Mouse (Mus musculus): ENCODE results near the gene Pi16.

DNA sequence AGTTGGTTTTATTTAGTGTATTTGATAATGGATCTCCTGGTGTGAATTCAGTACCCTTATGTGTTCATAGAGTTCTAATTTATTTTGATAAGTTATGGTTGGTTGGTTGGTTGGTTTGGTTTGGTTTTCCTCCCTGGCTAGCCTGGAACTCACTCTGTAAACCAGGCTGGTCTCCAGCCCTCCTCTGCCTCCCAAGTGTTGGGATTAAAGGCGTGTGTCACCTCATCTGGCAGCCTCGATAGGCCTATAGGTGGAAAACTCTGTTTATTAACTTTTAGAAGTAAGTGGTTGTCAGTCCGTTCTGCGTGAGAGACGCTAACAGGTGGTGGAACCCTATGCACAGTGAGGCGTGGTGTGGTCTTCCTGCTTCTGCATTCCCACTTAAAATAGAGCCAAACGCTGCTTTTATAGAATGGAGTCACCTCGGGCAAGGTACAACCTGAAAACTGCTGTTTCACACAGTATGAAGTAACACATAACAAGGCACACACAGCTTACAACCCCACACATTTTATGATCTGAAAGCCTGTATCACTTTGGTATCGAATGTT, 47.3 kb upstream of the Pi16 start:
- TF ChIP-seq POLR2A (IDR thresholded peaks at IDR 0.05; ENCODE audit: insufficient read depth, low read depth, low read length) (no peak), CTCF (IDR thresholded peaks at IDR 0.05; ENCODE audit: insufficient read depth, low read depth, low read length) (no peak)
